Mouse (Mus musculus) limb, embryonic 14.5 days (tissue): ENCODE data around the gene Slc4a1. TPM values are rescaled to one million over a fixed set of nuclear protein-coding genes. Genes with fewer than 3 reads are reported as not detected.
A peak's percentile ranks its signal among the peaks of the same experiment; 100 is the strongest.

Experiments
- ATAC-seq: fragments of 200-750 bp; cut with Nextera tagmentation; 2 replicates; pipeline ENCODE4 v1.8.0; 2017; ENCODE audit warnings: low read depth, moderate number of reproducible peaks, moderate TSS enrichment; ENCODE audit not compliant: low FRiP score
- DNase-seq: peaks from one replicate; pipeline ENCODE4 v3.0.0-alpha.2; 2015; ENCODE audit warnings: low spot score
- H3K27ac ChIP-seq: fragments of 300-500 bp; sonication (generic); replicated peaks from 2 replicates; pipeline ENCODE4 v1.5.1; 2014; ENCODE audit warnings: low read depth, mild to moderate bottlenecking, low read length, moderate library complexity, mixed read lengths
- H3K27me3 ChIP-seq: fragments of 300-500 bp; sonication (generic); 2 replicates; pipeline ENCODE4 v1.6.1; 2014; ENCODE audit warnings: low read length, mixed read lengths; ENCODE audit not compliant: control insufficient read depth, insufficient read depth
- H3K36me3 ChIP-seq: fragments of 300-500 bp; sonication (generic); 2 replicates; pipeline ENCODE4 v1.6.1; 2014; ENCODE audit warnings: mild to moderate bottlenecking, low read length, moderate library complexity, mixed read lengths; ENCODE audit not compliant: control insufficient read depth, insufficient read depth
- H3K4me1 ChIP-seq: fragments of 300-500 bp; sonication (generic); 2 replicates; pipeline ENCODE4 v1.6.1; 2014; ENCODE audit warnings: antibody characterized with exemption, low read length, mixed read lengths; ENCODE audit not compliant: control insufficient read depth, insufficient read depth
- H3K4me2 ChIP-seq: fragments of 300-500 bp; sonication (generic); replicated peaks from 2 replicates; pipeline ENCODE4 v1.6.1; 2014; ENCODE audit warnings: low read depth, mild to moderate bottlenecking, low read length, moderate library complexity; ENCODE audit not compliant: severe bottlenecking
- H3K4me3 ChIP-seq: fragments of 300-500 bp; sonication (generic); replicated peaks from 2 replicates; pipeline ENCODE4 v1.5.1; 2014; ENCODE audit warnings: low read length
- H3K9ac ChIP-seq: fragments of 300-500 bp; sonication (generic); 2 replicates; pipeline ENCODE4 v1.6.1; 2014; ENCODE audit warnings: mild to moderate bottlenecking, low read depth, low read length, moderate library complexity; ENCODE audit not compliant: severe bottlenecking
- H3K9me3 ChIP-seq: fragments of 300-500 bp; sonication (generic); 2 replicates; pipeline ENCODE4 v1.6.1; 2016; ENCODE audit warnings: low read length; ENCODE audit not compliant: control insufficient read depth
- POLR2A ChIP-seq: fragments of 200-500 bp; IDR thresholded peaks from 2 replicates; pipeline ENCODE4 v1.8.0; 2012; ENCODE audit warnings: inconsistent platforms, mild to moderate bottlenecking, moderate library complexity, borderline replicate concordance; ENCODE audit not compliant: insufficient read depth, insufficient read length; ENCODE audit errors: extremely low read depth
- WGBS: fragments of 180-500 bp; shearing (Covaris S2); extraction: QIAGEN DNeasy Blood & Tissue Kit; methylation state at CpG from one replicate; pipeline ENCODE4 v1.1.7; 2014; 5-methylcytosine and 5-hydroxymethylcytosine counted together
- polyA plus RNA-seq, 2 experiments: library from polyadenylated mRNA; depleted of rRNA in 1 of 2; stranded (reverse) in 1 of 2; unstranded in 1 of 2; fragments of >200 nt; fragmentation: Nextera tagmentation in 1 of 2; extraction: Ambion mirVana in 1 of 2; gene quantifications; 2 replicates each; pipeline versions ENCODE4 v1.2.1 to v1.2.3; 2012 to 2014

Slc4a1 gene
- polyA plus RNA-seq, 2 experiments: 3.5 to 6.6 TPM

- no peak for ATAC-seq
- no peaks in the 10 kb centered on the region for H3K36me3 ChIP-seq
Measured at GRCm38 (mm10) chr11:102377186-102377585, 11.2 kb upstream of the Slc4a1 start.

GRCm38 (mm10) chr11:102376196-102376835 is 10.3 kb upstream of the Slc4a1 start:
- no peaks in the 10 kb centered on the region for H3K36me3 ChIP-seq
- H3K9ac ChIP-seq: peak overlapping the region; percentile 6; the same call in 1 of the 2 replicates
- peaks cover 10% of the 10 kb centered on the region for H3K4me1 ChIP-seq
- no peak for ATAC-seq
- DNase-seq: no peak
- H3K9me3 ChIP-seq: no peaks in the 10 kb centered on the region
- H3K27me3 ChIP-seq: no peaks in the 10 kb centered on the region; the same call in 1 of the 2 replicates
- TF ChIP-seq POLR2A: no peak
- H3K4me3 ChIP-seq: no peak overlapping the region
- H3K4me2 ChIP-seq: peak overlapping the region; percentile 30
- 20% methylated on average over 8 of the region's 8 CpGs for WGBS
- no peak overlapping the region for H3K27ac ChIP-seq

More at GRCm38 (mm10) chr11:102377186-102377585, 11.2 kb upstream of the Slc4a1 start:
- Histone ChIP-seq H3K4me3 (no peak overlapping the region), H3K27me3 (no peaks in the 10 kb centered on the region; the same call in 1 of the 2 replicates), H3K9ac (no peak overlapping the region), H3K4me1 (peaks cover 10% of the 10 kb centered on the region), H3K9me3 (no peaks in the 10 kb centered on the region), H3K4me2 (no peak overlapping the region), H3K27ac (no peak overlapping the region)
- no peak for DNase-seq
- TF ChIP-seq POLR2A: no peak
- WGBS: 58% methylated on average over 12 of the region's 12 CpGs

DNA sequence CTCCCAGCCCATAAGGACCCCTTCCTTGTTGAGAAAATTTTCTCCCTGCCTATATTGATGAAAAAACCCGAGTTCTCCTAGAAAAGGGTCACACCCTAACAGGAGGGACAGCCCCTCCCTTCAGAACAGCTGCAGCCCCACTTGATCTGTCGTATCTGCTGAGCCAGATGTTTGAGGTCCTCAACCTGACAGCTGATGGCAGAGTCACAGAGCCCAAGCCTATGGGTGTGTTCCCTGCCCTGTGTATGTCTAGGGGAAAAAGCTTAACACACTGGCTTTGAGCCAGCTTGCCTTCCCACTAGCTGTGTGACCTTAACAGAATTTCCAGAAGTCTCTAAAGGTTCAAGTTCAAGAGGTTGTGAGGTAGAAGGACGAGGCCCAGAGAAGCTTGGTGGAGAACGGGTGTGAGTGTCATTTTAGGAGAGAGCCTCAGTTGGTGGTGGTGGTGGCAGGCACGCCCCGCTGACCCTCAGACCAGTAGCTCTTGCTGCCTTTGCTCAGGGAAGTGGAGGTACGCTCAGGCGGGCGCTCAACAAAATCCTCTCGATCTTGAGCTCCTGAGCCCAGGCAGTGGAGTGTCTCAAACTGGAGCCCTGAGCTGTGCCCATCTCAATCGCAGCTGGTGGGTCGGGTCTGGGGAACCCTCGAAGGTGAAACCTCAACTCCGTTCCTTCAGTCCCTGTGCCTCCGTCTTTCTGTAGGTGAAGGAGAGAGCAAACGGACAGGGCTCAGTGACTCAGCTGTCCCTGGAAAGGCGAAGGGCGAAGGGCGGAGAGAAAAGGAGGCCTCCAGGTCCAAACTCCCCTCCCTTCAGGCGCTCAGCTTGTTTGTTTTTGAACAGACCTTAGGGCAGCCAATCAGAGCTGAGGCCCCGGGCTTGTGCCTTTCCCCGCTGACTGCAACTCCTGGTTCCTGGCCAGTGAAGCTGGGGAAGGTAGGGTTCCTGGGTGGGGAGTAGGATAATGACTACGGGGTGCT is 9.5 kb upstream of the Slc4a1 start:
- peak; percentile 81 for ATAC-seq
- H3K9ac ChIP-seq: peak overlapping the region; percentile 6; the same call in 1 of the 2 replicates
- no peaks in the 10 kb centered on the region for H3K36me3 ChIP-seq
- H3K4me3 ChIP-seq: no peak overlapping the region
- no peak for TF ChIP-seq POLR2A
- H3K9me3 ChIP-seq: no peaks in the 10 kb centered on the region
- WGBS: 8% methylated on average over 22 of the region's 23 CpGs
- DNase-seq: peak; percentile 51
- peak overlapping the region; percentile 30 for H3K4me2 ChIP-seq
- H3K27ac ChIP-seq: no peak overlapping the region
- no peaks in the 10 kb centered on the region; the same call in 1 of the 2 replicates for H3K27me3 ChIP-seq
- H3K4me1 ChIP-seq: peaks cover 10% of the 10 kb centered on the region

DNA sequence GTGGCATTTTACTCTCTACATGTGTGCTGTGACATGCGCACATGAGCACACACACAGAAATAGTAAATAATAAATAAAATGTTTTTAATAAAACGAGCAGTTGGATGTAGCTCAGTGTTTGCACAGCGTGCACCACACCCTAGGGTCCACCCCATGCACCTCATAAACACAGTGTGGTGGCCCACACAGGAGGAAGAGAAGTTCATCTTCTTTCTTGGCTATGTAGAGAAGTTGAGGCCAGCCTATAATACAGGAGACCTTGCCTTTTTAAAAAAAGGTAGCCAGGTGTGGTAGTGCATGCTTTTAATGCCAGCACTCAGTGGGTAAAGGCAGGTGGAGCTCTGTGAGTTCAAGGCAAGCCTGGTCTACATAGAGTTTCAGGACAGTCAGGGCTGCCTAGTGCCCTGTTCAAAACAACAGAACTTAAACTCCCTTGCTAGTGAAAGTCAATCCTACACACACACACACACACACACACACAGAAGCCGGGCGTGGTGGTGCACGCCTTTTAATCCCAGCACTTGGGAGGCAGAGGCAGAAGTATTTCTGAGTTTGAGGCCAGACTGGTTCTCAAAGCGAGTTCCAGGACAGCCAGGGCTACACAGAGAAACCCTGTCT is 8.2 kb upstream of the Slc4a1 start:
- no peak for ATAC-seq
- H3K27ac ChIP-seq: no peak overlapping the region

DNA sequence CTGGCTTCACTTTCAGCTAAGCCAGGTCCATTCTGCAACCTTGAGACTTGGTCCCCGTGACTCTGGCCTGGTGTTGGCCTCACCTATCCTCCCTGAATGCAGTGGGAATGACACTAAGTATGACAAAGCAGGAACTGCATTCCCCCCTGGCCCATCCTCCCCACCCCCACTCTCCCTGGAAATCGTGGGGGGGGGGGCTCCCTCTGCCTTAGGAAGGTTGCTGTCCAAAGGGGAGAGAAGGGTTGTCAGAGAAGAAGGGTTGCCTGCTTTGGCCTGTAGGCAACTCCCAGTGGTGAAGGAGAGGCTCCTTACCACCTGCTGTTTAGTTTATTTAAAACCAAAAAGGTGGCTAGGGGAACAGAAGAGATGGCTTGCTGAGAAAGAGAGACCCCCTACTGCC is 7.6 kb upstream of the Slc4a1 start:
- Histone ChIP-seq H3K4me3 (no peak overlapping the region), H3K9me3 (no peaks in the 10 kb centered on the region), H3K4me2 (no peak overlapping the region), H3K27me3 (no peaks in the 10 kb centered on the region; the same call in 1 of the 2 replicates), H3K9ac (no peak overlapping the region), H3K4me1 (peaks cover 10% of the 10 kb centered on the region), H3K27ac (no peak overlapping the region), H3K36me3 (no peaks in the 10 kb centered on the region)
- ATAC-seq (no peak), DNase-seq (no peak)
- WGBS: 21% methylated on average over 2 of the region's 2 CpGs
- no peak for TF ChIP-seq POLR2A

More for the DNA sequence above, 8.2 kb upstream of the Slc4a1 start:
- Histone ChIP-seq H3K27me3 (no peaks in the 10 kb centered on the region; the same call in 1 of the 2 replicates), H3K9ac (no peak overlapping the region), H3K9me3 (no peaks in the 10 kb centered on the region), H3K4me1 (peaks cover 10% of the 10 kb centered on the region), H3K4me2 (no peak overlapping the region), H3K36me3 (no peaks in the 10 kb centered on the region), H3K4me3 (no peak overlapping the region)
- no peak for TF ChIP-seq POLR2A
- no peak for DNase-seq
- WGBS: 76% methylated on average over 7 of the region's 7 CpGs
